Mouse (Mus musculus) frontal cortex, postnatal 10 days (tissue): ENCODE results near the gene Gse1.

ENCODE experiments used
- DNase-seq, 2 experiments: peaks; one replicate each; pipeline ENCODE4 v3.0.0; 2022; ENCODE audit warnings: low spot score in 2 of 2, mixed read lengths in 1 of 2

Gse1 gene

GRCm38 (mm10) chr8:120401216-120401615, 173.0 kb downstream of the Gse1 start:
- DNase-seq = no peak

DNA sequence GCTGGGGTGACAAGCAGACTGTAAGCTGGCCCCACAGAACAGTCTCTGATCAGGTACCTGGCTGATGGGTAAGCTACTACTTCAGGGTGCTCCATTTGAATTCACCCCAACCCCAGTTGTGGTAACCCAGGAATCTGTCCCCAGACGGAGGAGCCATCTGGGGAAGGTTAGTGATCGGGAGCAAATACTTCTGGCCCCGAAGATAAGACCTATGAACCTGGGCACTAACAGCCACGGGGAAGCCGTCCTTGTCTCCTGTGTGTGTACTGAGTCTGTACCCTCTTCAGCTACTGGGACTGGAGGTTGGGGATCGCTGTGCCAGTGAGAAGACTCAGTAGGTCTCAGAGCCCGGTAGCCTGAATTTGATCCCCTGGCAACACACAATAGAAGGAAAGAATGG, 173.5 kb downstream of the Gse1 start:
- no peak for DNase-seq

DNA sequence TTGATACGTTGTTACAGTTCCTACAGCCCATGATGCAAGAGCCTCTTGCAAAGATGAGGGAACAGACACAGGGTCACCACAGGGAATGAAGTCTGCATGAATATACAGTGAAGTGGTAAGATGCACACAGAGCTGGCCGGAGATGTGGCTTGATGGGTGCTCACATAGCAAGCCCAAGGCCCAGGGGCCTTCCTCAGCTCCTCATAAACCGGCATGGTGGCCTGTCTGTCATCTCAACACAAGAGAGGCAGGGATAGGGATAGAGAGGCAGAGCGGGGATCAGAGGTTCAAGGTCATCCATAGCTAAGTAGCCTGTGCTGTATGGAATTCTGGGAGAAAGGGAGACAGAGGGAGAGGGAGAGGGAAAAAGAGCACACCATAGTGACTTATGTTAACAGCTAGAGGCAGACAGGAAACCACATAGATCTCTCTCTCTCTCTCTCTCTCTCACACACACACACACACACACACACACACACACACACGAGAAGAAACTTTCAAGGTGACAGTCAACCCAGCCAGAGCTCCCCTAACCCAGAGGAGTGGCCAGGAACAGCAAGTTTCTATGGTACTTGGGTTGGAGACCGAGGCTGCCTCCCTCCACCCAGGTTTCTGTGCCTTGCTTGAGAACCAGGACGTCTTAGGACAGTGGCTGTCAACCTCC, 175.5 kb downstream of the Gse1 start:
- DNase-seq = no peak

DNA sequence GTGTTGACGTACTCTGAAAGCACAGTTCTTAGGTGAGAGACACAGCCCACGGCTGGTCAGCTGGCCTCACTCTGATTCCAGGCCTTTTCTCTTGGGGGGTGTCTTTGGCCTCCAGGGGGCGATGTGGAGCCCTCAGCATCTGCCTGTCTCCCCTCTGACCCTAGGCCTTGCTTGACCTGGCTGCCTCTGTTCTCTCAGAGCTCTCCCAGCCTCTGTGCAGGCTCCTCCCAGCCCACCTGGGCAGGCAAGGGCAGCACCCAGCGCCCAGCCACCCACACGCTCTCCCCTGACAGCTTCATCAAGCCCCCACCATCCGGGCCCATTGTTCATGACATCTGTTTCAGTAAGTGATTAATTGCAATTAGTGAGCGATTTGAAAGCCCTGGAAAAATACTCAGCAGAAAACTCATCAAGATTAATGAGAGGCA, 176.4 kb downstream of the Gse1 start:
- DNase-seq = no peak

- DNase-seq = no peak
Observed at GRCm38 (mm10) chr8:120406008-120406632, 177.9 kb downstream of the Gse1 start.

DNA sequence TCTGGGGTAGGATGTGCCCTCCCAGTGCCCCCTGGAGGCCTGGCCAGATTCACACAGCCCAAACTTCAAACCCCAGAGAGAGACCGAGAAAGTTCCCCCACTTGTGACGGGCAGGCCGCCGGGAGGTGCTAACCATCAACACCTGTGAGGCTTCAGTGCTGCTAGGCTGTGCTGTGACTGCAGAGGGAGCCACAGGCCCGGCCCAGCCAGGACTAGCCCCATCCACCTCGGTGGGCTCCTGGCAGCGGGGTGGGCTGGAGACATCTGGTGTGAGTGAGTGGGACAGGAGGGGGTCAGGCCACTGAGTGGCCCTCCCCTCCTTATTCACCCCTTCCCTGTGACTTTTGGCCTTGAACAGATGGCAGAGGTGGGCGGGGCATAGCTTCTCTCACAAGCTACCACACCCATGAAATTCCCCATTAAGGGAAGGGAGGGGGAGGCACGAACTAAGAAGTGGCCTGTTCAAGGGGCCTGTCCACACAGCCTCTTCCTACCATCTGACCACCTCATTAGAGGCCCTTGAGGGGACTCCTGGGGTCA, 179.5 kb downstream of the Gse1 start:
- DNase-seq = no peak

- DNase-seq = no peak
Observed at GRCm38 (mm10) chr8:120408241-120409215, 180.3 kb downstream of the Gse1 start.

DNA sequence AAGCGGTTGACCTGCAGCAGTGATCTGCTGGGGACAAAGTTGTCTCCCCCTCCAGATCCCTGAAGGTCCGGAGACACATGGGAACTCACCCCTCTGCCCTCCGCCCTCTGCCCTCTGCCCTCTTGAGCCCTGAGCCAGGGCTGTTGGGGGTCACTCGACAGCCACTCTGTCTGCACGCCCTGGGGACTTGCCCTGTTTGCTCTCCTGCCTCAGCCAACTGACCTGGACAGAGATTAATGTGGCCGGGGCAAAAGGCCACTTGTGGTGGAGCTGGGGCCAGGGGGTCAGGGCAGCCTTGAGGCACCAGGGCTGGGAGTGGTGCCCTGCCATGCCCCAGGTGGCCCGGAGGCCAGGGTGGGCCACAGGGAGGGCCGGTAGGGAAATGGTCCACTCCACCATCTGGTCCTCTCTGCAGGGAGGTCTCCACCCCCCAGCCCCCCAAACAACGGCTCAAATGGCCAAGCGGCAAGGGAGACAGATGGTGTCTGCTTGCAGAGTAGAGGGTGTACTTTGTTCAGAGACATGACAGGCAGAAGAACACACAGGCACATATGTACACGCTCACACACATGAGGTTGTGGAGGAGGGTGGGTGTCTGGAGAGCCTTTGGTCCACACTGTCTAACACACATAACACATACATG, 181.2 kb downstream of the Gse1 start:
- DNase-seq = no peak

- no peak for DNase-seq
Observed at GRCm38 (mm10) chr8:120411059-120411458, 182.8 kb downstream of the Gse1 start.

DNA sequence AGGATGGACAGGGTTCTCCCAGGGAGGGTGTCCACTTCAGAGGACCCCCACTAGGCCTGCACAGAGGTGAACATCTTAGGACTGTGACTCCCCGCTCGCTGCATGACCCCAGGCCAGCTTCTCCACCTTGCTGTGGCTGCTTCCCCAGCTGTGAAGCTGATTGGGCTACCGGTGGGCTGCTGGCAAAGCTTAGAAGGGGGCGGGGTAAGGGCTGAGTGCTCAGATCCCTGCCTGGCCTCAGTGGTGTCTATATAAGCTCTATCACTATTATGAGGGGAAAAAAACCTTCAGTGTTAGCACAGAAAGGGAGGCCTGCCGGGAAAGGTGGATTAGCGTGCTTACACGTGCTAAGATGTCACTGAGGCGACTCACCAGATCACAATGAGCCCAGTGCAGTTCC, 183.6 kb downstream of the Gse1 start:
- no peak for DNase-seq

- no peak for DNase-seq
Observed at GRCm38 (mm10) chr8:120412357-120412756, 184.1 kb downstream of the Gse1 start.

GRCm38 (mm10) chr8:120412911-120413625, 184.8 kb downstream of the Gse1 start:
- no peak for DNase-seq

- DNase-seq = no peak
Observed at GRCm38 (mm10) chr8:120413626-120413988, 185.4 kb downstream of the Gse1 start.

DNA sequence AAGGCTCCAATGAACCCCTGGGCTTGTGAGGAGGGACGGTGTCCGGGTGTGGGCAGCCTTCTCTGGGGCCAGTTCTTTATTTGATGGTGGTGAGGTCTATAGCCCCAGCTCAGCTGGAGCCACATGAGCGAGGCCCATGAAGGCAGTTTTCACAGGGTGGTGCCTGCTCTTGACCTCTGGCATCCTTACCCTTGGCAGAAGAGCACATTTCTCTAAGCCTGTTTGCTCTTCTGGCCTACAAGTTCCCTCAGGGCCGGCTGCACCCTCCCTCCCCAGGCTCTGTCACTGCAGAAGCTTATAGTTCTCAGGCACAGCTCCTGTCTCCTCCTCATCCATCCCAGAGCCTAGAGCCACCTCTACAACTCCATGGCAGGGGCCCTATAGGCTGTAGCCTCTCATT, 186.0 kb downstream of the Gse1 start:
- no peak for DNase-seq

GRCm38 (mm10) chr8:120415474-120415873, 187.2 kb downstream of the Gse1 start:
- no peak for DNase-seq

DNA sequence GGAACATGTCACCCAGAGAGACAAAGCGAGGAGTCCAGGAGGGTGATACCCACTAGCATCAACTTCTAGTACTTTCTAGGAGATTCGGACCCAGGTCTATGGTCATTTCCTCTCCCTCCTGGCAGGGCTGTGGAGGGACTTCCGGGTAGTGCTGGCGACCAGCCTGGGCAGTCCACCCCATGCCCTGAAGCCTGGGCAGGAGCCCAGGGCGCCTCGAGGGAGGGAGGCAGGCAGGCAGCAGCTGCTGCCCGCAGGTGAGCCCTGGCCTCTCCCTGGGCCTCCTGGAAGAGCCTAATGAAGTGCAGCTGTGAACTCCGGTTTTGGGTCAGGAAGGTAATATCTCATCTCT, 187.9 kb downstream of the Gse1 start:
- DNase-seq = no peak

- peak; percentile 74 to 78 for DNase-seq
Observed at GRCm38 (mm10) chr8:120416522-120417394, 188.5 kb downstream of the Gse1 start.

DNA sequence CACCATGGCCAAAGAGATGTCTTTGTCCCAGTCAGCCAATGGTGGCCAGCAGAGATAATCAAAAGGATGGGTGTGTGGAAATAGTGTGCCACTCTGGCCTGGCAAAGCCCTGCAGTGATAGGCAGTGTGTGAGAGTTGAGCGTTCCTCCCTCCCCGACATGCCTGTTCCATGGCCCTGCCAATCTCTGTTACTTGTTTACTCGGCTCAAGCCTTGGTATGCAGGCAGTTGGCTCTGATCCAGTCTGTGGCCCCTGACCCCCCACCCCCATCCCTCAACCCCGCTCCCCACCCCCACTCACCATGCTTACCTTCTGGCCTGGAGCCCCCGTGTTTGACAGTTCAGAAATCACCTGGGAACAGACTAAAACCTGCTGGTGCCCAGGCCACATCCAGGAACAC, 189.9 kb downstream of the Gse1 start:
- no peak for DNase-seq

DNA sequence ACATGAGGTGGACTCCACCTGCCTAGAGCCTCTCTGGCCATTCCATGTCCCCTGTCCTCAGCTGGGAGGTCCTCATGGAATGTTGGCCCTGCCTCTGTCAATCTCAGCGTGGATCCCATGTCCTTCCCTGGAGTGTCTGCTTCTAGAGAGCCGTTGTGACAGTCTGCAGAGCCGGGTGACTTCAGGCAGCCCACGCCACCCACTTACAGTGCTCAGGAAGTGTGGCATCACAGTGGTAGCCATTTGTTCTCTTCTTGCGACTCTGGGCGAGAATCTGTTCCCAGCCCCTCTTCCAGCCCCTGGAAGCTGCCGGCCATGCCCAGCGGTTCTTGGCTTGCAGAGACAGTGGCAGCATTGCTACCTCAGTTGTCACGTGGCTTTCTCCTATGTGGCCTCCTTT, 191.4 kb downstream of the Gse1 start:
- no peak for DNase-seq

- no peak for DNase-seq
Observed at GRCm38 (mm10) chr8:120420226-120420625, 192.0 kb downstream of the Gse1 start.
